Mouse (Mus musculus) monocyte, adult 2 months (primary cell): ENCODE results near the gene Sf3a2.
"Not testable (repeated sequence)": the region's sequence is repeated elsewhere in the genome, so short reads cannot be mapped to it uniquely, and the experiment has no call there.

Experiments
- DNase-seq, 2 experiments: peaks; one replicate each; pipeline ENCODE4 v3.0.0; 2022; ENCODE audit warnings: low spot score in 2 of 2, low read depth in 1 of 2

The Sf3a2 gene

GRCm38 (mm10) chr10:80802996-80803395 is 5.0 kb downstream of the Sf3a2 start:
- DNase-seq: no peak

- no peak for DNase-seq
Observed at GRCm38 (mm10) chr10:80804340-80804739, 6.3 kb downstream of the Sf3a2 start.

- DNase-seq: no peak
Observed at GRCm38 (mm10) chr10:80804916-80805315, 6.9 kb downstream of the Sf3a2 start, which contains the start of gene Amh. Amh (plus strand) TSS chr10:80805243.

GRCm38 (mm10) chr10:80805322-80805721 is 7.3 kb downstream of the Sf3a2 start:
- DNase-seq: no peak

GRCm38 (mm10) chr10:80805925-80806324 is 7.9 kb downstream of the Sf3a2 start:
- DNase-seq: peak in 1 of 2 experiments; percentile 47

- DNase-seq: no peak
Observed at GRCm38 (mm10) chr10:80806341-80807056, 8.5 kb downstream of the Sf3a2 start.

GRCm38 (mm10) chr10:80807057-80807627 is 9.1 kb downstream of the Sf3a2 start:
- DNase-seq: no peak

GRCm38 (mm10) chr10:80808099-80808984 is 10.3 kb downstream of the Sf3a2 start:
- DNase-seq: no peak

GRCm38 (mm10) chr10:80808985-80809632 is 11.1 kb downstream of the Sf3a2 start:
- no peak for DNase-seq

- no peak for DNase-seq
Observed at GRCm38 (mm10) chr10:80810084-80810483, 12.1 kb downstream of the Sf3a2 start.

- no peak for DNase-seq
Observed at GRCm38 (mm10) chr10:80812391-80813041, 14.5 kb downstream of the Sf3a2 start.

GRCm38 (mm10) chr10:80813366-80813765 is 15.4 kb downstream of the Sf3a2 start, which contains the start of gene Jsrp1:
Jsrp1 (minus strand) TSS chr10:80813498.
- no peak for DNase-seq

- no peak for DNase-seq
Observed at GRCm38 (mm10) chr10:80814800-80815199, 16.8 kb downstream of the Sf3a2 start.

GRCm38 (mm10) chr10:80816303-80816702 is 18.3 kb downstream of the Sf3a2 start:
- DNase-seq: not testable (repeated sequence)

GRCm38 (mm10) chr10:80817164-80817563 is 19.2 kb downstream of the Sf3a2 start:
- no peak for DNase-seq

GRCm38 (mm10) chr10:80817955-80818354 is 20.0 kb downstream of the Sf3a2 start:
- not testable (repeated sequence) for DNase-seq

GRCm38 (mm10) chr10:80818599-80819281 is 20.7 kb downstream of the Sf3a2 start:
- DNase-seq: no peak

GRCm38 (mm10) chr10:80819406-80819805 is 21.4 kb downstream of the Sf3a2 start:
- no peak for DNase-seq

GRCm38 (mm10) chr10:80821991-80822390 is 24.0 kb downstream of the Sf3a2 start:
- DNase-seq: no peak

- no peak for DNase-seq
Observed at GRCm38 (mm10) chr10:80822528-80822927, 24.5 kb downstream of the Sf3a2 start.
